Mouse (Mus musculus) natural killer cell, adult 2 months (primary cell): Measurements from ENCODE around the gene Dpy30.

Experiments used
- DNase-seq, 2 experiments: peaks; one replicate each; pipeline ENCODE4 v3.0.0; 2022; ENCODE audit warnings: low spot score in 2 of 2

Gene Dpy30

GRCm38 (mm10) chr17:74295026-74295970, 28.4 kb downstream of the Dpy30 start, which contains the start of gene Memo1:
Gene Memo1, minus strand, starts transcription at chr17:74295521.
- peak; percentile 44 to 66 for DNase-seq

- peak; percentile 49 to 59 for DNase-seq
These were observed 29.2 kb downstream of the Dpy30 start for GRCm38 (mm10) chr17:74294426-74295025.

GRCm38 (mm10) chr17:74293687-74294425, 29.9 kb downstream of the Dpy30 start:
- DNase-seq, result peak; percentile 15 to 16

- no peak for DNase-seq
These were observed 31.9 kb downstream of the Dpy30 start for GRCm38 (mm10) chr17:74291640-74292361.

GRCm38 (mm10) chr17:74290869-74291268, 32.9 kb downstream of the Dpy30 start:
- no peak for DNase-seq

GRCm38 (mm10) chr17:74290198-74290597, 33.5 kb downstream of the Dpy30 start:
- DNase-seq, result no peak

- no peak for DNase-seq
These were observed 35.1 kb downstream of the Dpy30 start for GRCm38 (mm10) chr17:74288626-74289025.

GRCm38 (mm10) chr17:74286140-74286730, 37.5 kb downstream of the Dpy30 start:
- no peak for DNase-seq

- DNase-seq, result no peak
These were observed 38.0 kb downstream of the Dpy30 start for GRCm38 (mm10) chr17:74285730-74286129.

GRCm38 (mm10) chr17:74284397-74285115, 39.2 kb downstream of the Dpy30 start:
- DNase-seq, result no peak

GRCm38 (mm10) chr17:74282024-74282423, 41.7 kb downstream of the Dpy30 start:
- no peak for DNase-seq

GRCm38 (mm10) chr17:74278966-74279869, 44.5 kb downstream of the Dpy30 start:
- DNase-seq, result no peak

GRCm38 (mm10) chr17:74274471-74274870, 49.3 kb downstream of the Dpy30 start:
- DNase-seq, result no peak

GRCm38 (mm10) chr17:74272683-74273205, 51.0 kb downstream of the Dpy30 start:
- no peak for DNase-seq

- DNase-seq, result no peak
These were observed 52.0 kb downstream of the Dpy30 start for GRCm38 (mm10) chr17:74271541-74272268.

GRCm38 (mm10) chr17:74270205-74270604, 53.5 kb downstream of the Dpy30 start:
- no peak for DNase-seq

- no peak for DNase-seq
These were observed 56.1 kb downstream of the Dpy30 start for GRCm38 (mm10) chr17:74267415-74268180.

- no peak for DNase-seq
These were observed 58.1 kb downstream of the Dpy30 start for GRCm38 (mm10) chr17:74265636-74266035.
